17 mouse cellular contexts compared by ENCODE assay signal in the genomic region with DNA sequence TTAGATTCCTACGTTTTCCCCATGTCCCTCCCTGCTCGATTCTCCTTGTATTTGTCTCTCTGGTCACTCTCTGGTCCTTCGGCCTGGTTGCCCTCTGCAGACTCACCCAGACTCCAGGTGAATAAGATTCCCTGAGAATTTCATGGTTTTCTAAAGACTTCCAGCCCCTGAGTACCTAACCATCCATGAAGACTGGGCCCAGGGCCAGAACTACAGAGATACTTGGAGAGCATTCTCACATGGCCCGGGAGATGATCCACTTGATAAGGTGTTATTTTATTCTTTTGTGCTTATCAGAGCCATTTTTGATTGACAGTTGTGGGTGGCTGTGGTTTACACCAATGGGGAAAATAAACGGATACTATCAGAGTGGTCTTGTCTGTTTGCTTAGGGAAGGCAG. TPM values are rescaled to one million over a fixed set of nuclear protein-coding genes. Genes with fewer than 3 reads are reported as not detected.
A peak's percentile ranks its signal among the peaks of the same experiment; 100 is the strongest.
DNase-seq lines count a peak whose midpoint lies in the region; TF ChIP-seq lines count a peak whose summit lies in the region.
"Had no signal": no experiment of that assay in that cellular context is flagged by ENCODE, and none has a peak within 500 bp of the region (broad histone marks: within the 10 kb centered on the region; RNA-seq: fewer than 3 reads in every experiment).

No protein-coding gene starts in this region.

- H3K4me3 ChIP-seq in kidney, adult 2 months (ENCODE audit: insufficient read depth, low read depth, low read length), result no peak overlapping the region
- H3K4me3 ChIP-seq: embryonic facial prominence, embryonic 13.5 days; embryonic facial prominence, embryonic 15.5 days; erythroblast, embryonic 14.5 days; forebrain, embryonic 10.5 days; forebrain, embryonic 12.5 days had no signal

- no peak for TF ChIP-seq CTCF in kidney, adult 2 months (conservative IDR thresholded peaks at IDR 0.05; ENCODE audit: insufficient read depth, insufficient read length, low read depth, low read length)

- H3K4me1 ChIP-seq in kidney, adult 2 months (ENCODE audit: control insufficient read depth, insufficient read depth, low read length), result no peaks in the 10 kb centered on the region
- H3K4me1 ChIP-seq: embryonic facial prominence, embryonic 13.5 days; embryonic facial prominence, embryonic 15.5 days; forebrain, embryonic 10.5 days; forebrain, embryonic 12.5 days had no signal

- TF ChIP-seq POLR2A in kidney, adult 2 months (IDR thresholded peaks at IDR 0.05; ENCODE audit: low read depth, low read length), result no peak

- DNase-seq in cerebellum, postnatal 14 days, result peak; percentile 61 to 77
- no peak for DNase-seq in cerebellum, adult 11 months
- DNase-seq in kidney, adult 2 months, result peak; percentile 19
- no peak for DNase-seq in kidney, postnatal 10 days
- DNase-seq: adrenal gland, adult 2 months; adrenal gland, postnatal 10 days; adrenal gland, postnatal 25 days; cerebellum, adult 11-12 months; cerebellum, adult 8-10 months; cerebellum, adult 9-11 months; cerebellum, postnatal 36 days; embryo, embryonic 11 days had no signal

- WGBS in kidney, adult 2 months, result 57% methylated on average over 5 of the region's 5 CpGs

- H3K27ac ChIP-seq in kidney, adult 2 months (ENCODE audit: insufficient read depth, low read depth, low read length), result no peak overlapping the region
- H3K27ac ChIP-seq: embryonic facial prominence, embryonic 13.5 days; embryonic facial prominence, embryonic 15.5 days; forebrain, embryonic 12.5 days had no signal

- no peaks in the 10 kb centered on the region for H3K27me3 ChIP-seq in kidney, adult 2 months (replicated peaks; ENCODE audit: control insufficient read depth, insufficient read depth, low read length)

- H3K36me3 ChIP-seq in kidney, adult 2 months (ENCODE audit: control insufficient read depth, insufficient read depth, low read length), result no peaks in the 10 kb centered on the region
- H3K36me3 ChIP-seq: embryonic facial prominence, embryonic 13.5 days; embryonic facial prominence, embryonic 15.5 days; forebrain, embryonic 10.5 days; forebrain, embryonic 12.5 days had no signal

RNA-seq across cellular contexts. Expression of a gene that starts 25.7 kb away (rescaled TPM):
- polyA plus RNA-seq in kidney, adult 2 months (2012; rRNA removed), result 0.16 and 5.1 TPM in 2 replicates
- polyA plus RNA-seq: forebrain, embryonic 10.5 days had no signal

RNA-seq across cellular contexts. Expression of a gene that starts 31.7 kb away (rescaled TPM):
- 15.4 and 19.5 TPM in 2 replicates for polyA plus RNA-seq in kidney, adult 2 months (2012; rRNA removed)
- polyA plus RNA-seq: erythroblast, embryonic 14.5 days had no signal

Comparison
In these comparisons a context has a peak if more than half of its experiments do, and no peak if none do; other contexts are left out.
1. DNase-seq: peak in cerebellum, postnatal 14 days (2 of 2) and kidney, adult 2 months (single experiment); none in cerebellum, adult 11 months (single experiment) and kidney, postnatal 10 days (single experiment).